In genomic region chr5:149713834-149714233, GRCm38 (mm10) we compare ENCODE assay signal across 13 mouse cellular contexts. TPM values are rescaled to one million over a fixed set of nuclear protein-coding genes. Genes with fewer than 3 reads are reported as not detected.
DNase-seq lines count a peak whose midpoint lies in the region; ATAC-seq and TF ChIP-seq lines count a peak whose summit lies in the region.
"Had no signal": no experiment of that assay in that cellular context is flagged by ENCODE, and none has a peak within 500 bp of the region (broad histone marks: within the 10 kb centered on the region; RNA-seq: fewer than 3 reads in every experiment).

No protein-coding gene starts in this region.

- TF ChIP-seq POLR2A in brain, embryonic 14.5 days (IDR thresholded peaks at IDR 0.05; ENCODE audit: borderline replicate concordance, extremely low read depth, insufficient read depth, insufficient read length, poor library complexity, severe bottlenecking): no peak

- WGBS in heart, embryonic 11.5 days (ENCODE audit: insufficient replicate concordance): 26% methylated on average over 16 of the region's 16 CpGs
- WGBS in hindbrain, embryonic 13.5 days: 65% methylated on average over 16 of the region's 16 CpGs
- WGBS in hindbrain, embryonic 10.5 days: 85% methylated on average over 16 of the region's 16 CpGs
- 72% methylated on average over 16 of the region's 16 CpGs for WGBS in hindbrain, postnatal 0 days

- no peaks in the 10 kb centered on the region for H3K27me3 ChIP-seq in heart, embryonic 11.5 days (ENCODE audit: control insufficient read depth, insufficient read depth, low read length)
- H3K27me3 ChIP-seq in hindbrain, embryonic 13.5 days: no peaks in the 10 kb centered on the region
- H3K27me3 ChIP-seq in hindbrain, embryonic 10.5 days (ENCODE audit: insufficient read depth, poor library complexity, severe bottlenecking): no peaks in the 10 kb centered on the region
- H3K27me3 ChIP-seq in hindbrain, postnatal 0 days (ENCODE audit: insufficient read depth, low read length): no peaks in the 10 kb centered on the region
- H3K27me3 ChIP-seq: embryonic facial prominence, embryonic 15.5 days; Patski had no signal

- TF ChIP-seq CTCF in brain, embryonic 14.5 days (IDR thresholded peaks at IDR 0.05; ENCODE audit: borderline replicate concordance, extremely low read depth, insufficient read depth, insufficient read length): no peak
- TF ChIP-seq CTCF in hindbrain, postnatal 0 days (IDR thresholded peaks at IDR 0.05; ENCODE audit: low read depth): no peak

- peak overlapping the region; percentile 68 for H3K4me2 ChIP-seq in heart, embryonic 11.5 days
- H3K4me2 ChIP-seq in hindbrain, embryonic 13.5 days: peak overlapping the region; percentile 18
- H3K4me2 ChIP-seq in hindbrain, postnatal 0 days (ENCODE audit: low read depth, low read length): peak overlapping the region; percentile 11; the same call in 1 of the 2 replicates
- H3K4me2 ChIP-seq: embryonic facial prominence, embryonic 15.5 days; limb, embryonic 13.5 days had no signal

- H3K27ac ChIP-seq in heart, embryonic 11.5 days (ENCODE audit: low read depth, low read length): no peak overlapping the region
- H3K27ac ChIP-seq in hindbrain, embryonic 13.5 days: peak overlapping the region; percentile 66
- no peak overlapping the region for H3K27ac ChIP-seq in hindbrain, embryonic 10.5 days
- H3K27ac ChIP-seq in hindbrain, postnatal 0 days: no peak overlapping the region; the same call in 1 of the 2 replicates
- H3K27ac ChIP-seq: embryonic facial prominence, embryonic 15.5 days; kidney, postnatal 0 days; limb, embryonic 13.5 days; liver, embryonic 14.5 days had no signal

- H3K4me1 ChIP-seq in heart, embryonic 11.5 days (ENCODE audit: control insufficient read depth, insufficient read depth, low read length): 0 out of 2 replicates have a peak, but pooled peaks cover 3% of the 10 kb centered on the region
- peaks cover 23% of the 10 kb centered on the region for H3K4me1 ChIP-seq in hindbrain, embryonic 13.5 days (replicated peaks)
- H3K4me1 ChIP-seq in hindbrain, embryonic 10.5 days (replicated peaks): peaks cover 16% of the 10 kb centered on the region
- H3K4me1 ChIP-seq in hindbrain, postnatal 0 days (ENCODE audit: insufficient read depth, low read length): no peaks in the 10 kb centered on the region

- H3K4me3 ChIP-seq in heart, embryonic 11.5 days (ENCODE audit: low read depth, low read length): peak overlapping the region; percentile 31
- no peak overlapping the region for H3K4me3 ChIP-seq in hindbrain, embryonic 13.5 days
- no peak overlapping the region for H3K4me3 ChIP-seq in hindbrain, embryonic 10.5 days
- no peak overlapping the region for H3K4me3 ChIP-seq in hindbrain, postnatal 0 days (ENCODE audit: low read length)
- H3K4me3 ChIP-seq: embryonic facial prominence, embryonic 15.5 days; limb, embryonic 13.5 days had no signal

- no peak for DNase-seq in heart, adult 11 months
- no peak for DNase-seq in hindbrain, embryonic 10.5 days (ENCODE audit: low spot score)
- DNase-seq in brain, embryonic 14.5 days (ENCODE audit: low read depth): peak; percentile 61
- DNase-seq in hindbrain, postnatal 0 days (ENCODE audit: low spot score): peak; percentile 33
- DNase-seq in gastrocnemius, adult 8-10 months (ENCODE audit: low spot score in 2 of 2): no peak
- DNase-seq in adrenal gland, postnatal 4 days (ENCODE audit: low spot score in 2 of 2): no peak

- no peaks in the 10 kb centered on the region for H3K36me3 ChIP-seq in heart, embryonic 11.5 days (ENCODE audit: control insufficient read depth, insufficient read depth, low read length)
- peaks cover 4% of the 10 kb centered on the region for H3K36me3 ChIP-seq in hindbrain, embryonic 13.5 days
- peaks cover 16% of the 10 kb centered on the region for H3K36me3 ChIP-seq in hindbrain, embryonic 10.5 days
- H3K36me3 ChIP-seq in hindbrain, postnatal 0 days (ENCODE audit: insufficient read depth, low read length): no peaks in the 10 kb centered on the region
- H3K36me3 ChIP-seq: embryonic facial prominence, embryonic 15.5 days had no signal

- no peaks in the 10 kb centered on the region; the same call in 1 of the 2 replicates for H3K9me3 ChIP-seq in heart, embryonic 11.5 days (replicated peaks; ENCODE audit: control insufficient read depth, low read length)
- no peaks in the 10 kb centered on the region for H3K9me3 ChIP-seq in hindbrain, embryonic 13.5 days
- peaks cover 5% of the 10 kb centered on the region; the same call in 1 of the 2 replicates for H3K9me3 ChIP-seq in hindbrain, embryonic 10.5 days
- no peaks in the 10 kb centered on the region for H3K9me3 ChIP-seq in hindbrain, postnatal 0 days (ENCODE audit: low read length)
- H3K9me3 ChIP-seq: embryonic facial prominence, embryonic 15.5 days had no signal

- peak overlapping the region; percentile 18; the same call in 1 of the 2 replicates for H3K9ac ChIP-seq in heart, embryonic 11.5 days (ENCODE audit: low read depth, low read length)
- H3K9ac ChIP-seq in hindbrain, embryonic 13.5 days: 0 out of 2 replicates have a peak overlapping the region, but pooled peaks have one; percentile 31
- H3K9ac ChIP-seq in hindbrain, postnatal 0 days (replicated peaks; ENCODE audit: low read length): no peak overlapping the region
- H3K9ac ChIP-seq: embryonic facial prominence, embryonic 15.5 days; limb, embryonic 13.5 days; liver, embryonic 14.5 days had no signal

- no peak for ATAC-seq in heart, embryonic 11.5 days (replicated peaks; ENCODE audit: insufficient number of reproducible peaks, low FRiP score, low TSS enrichment)
- ATAC-seq in hindbrain, embryonic 13.5 days (ENCODE audit: low FRiP score): no peak
- no peak for ATAC-seq in hindbrain, postnatal 0 days

RNA-seq across cellular contexts. Expression of gene B3glct, which starts 35.8 kb away (rescaled TPM):
- polyA plus RNA-seq in heart, embryonic 11.5 days (2014; fragmentation: Nextera tagmentation; extraction: Ambion mirVana): 14.9 and 15.0 TPM in 2 replicates
- 10.7 and 12.2 TPM in 2 replicates for polyA plus RNA-seq in hindbrain, embryonic 13.5 days (2015; fragmentation: Nextera tagmentation; extraction: Ambion mirVana)
- 11.9 and 14.9 TPM in 2 replicates for polyA plus RNA-seq in hindbrain, embryonic 10.5 days (2016; fragmentation: Nextera tagmentation; extraction: Ambion mirVana)
- 18.0 and 20.4 TPM in 2 replicates for polyA plus RNA-seq in brain, embryonic 14.5 days (2012; rRNA removed)
- 18.7 and 22.4 TPM in 2 replicates for total RNA-seq in hindbrain, postnatal 0 days (2014; rRNA removed)
- polyA plus RNA-seq in hindbrain, postnatal 0 days (2015; fragmentation: Nextera tagmentation; extraction: Ambion mirVana): 13.1 and 14.4 TPM in 2 replicates
- total RNA-seq in gastrocnemius, adult 8-10 months (2022): 1 to 10 TPM; 2.9 to 7.7 (median 5.5) TPM
- total RNA-seq in adrenal gland, postnatal 4 days (2021): 10 to 100 TPM; 23.9 to 26.5 TPM

Comparison
In these comparisons a context has a peak if more than half of its experiments do, and no peak if none do; other contexts are left out.
1. DNase-seq: peak in brain, embryonic 14.5 days (single experiment) and hindbrain, postnatal 0 days (single experiment); none in heart, adult 11 months (single experiment), hindbrain, embryonic 10.5 days (single experiment), gastrocnemius, adult 8-10 months (0 of 2) and adrenal gland, postnatal 4 days (0 of 2).
2. H3K4me2 ChIP-seq: peak in every context shown above with its lines; median percentile 68 in heart, embryonic 11.5 days; 18 in hindbrain, embryonic 13.5 days; 11 in hindbrain, postnatal 0 days.